Mouse (Mus musculus): ENCODE data around the gene Cnot8. TPM values are rescaled to one million over a fixed set of nuclear protein-coding genes. Genes with fewer than 3 reads are reported as not detected.

Gene Cnot8
- polyA plus RNA-seq, 1 experiment from 2014 or later: 79.8 TPM

DNA sequence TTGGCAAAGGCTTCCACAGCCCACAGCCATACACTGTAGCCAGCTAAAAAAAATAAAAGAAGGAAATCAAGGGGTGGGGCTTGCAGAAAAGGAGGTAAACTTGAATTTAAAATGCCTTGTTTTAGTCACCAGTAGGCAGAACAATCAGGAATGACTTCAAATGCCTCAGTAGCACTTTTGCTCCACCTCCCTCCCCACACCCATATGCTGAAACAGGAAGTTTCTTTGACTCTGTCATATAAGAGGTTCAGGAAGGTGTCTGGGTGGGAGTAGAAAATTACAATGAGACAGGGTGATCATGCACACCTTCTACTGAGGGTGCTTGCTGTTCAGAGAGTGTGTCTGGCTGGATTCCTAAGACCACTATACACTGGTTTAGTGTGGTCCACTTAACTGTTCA lies 30.9 kb downstream of the Cnot8 start:
- Histone ChIP-seq H3K27me3 (replicated peaks) (no peaks in the 10 kb centered on the region), H3K36me3 (peaks cover 51% of the 10 kb centered on the region), H3K4me3 (replicated peaks) (no peak overlapping the region), H3K9me3 (no peaks in the 10 kb centered on the region), H3K27ac (no peak overlapping the region), H3K9ac (no peak overlapping the region), H3K4me1 (no peaks in the 10 kb centered on the region), H3K4me2 (no peak overlapping the region)
- no peak for ATAC-seq (ENCODE audit: insufficient read depth, low FRiP score, low read depth)

- Histone ChIP-seq H3K9me3 (no peaks in the 10 kb centered on the region), H3K27ac (no peak overlapping the region), H3K9ac (no peak overlapping the region), H3K27me3 (replicated peaks) (no peaks in the 10 kb centered on the region), H3K4me1 (no peaks in the 10 kb centered on the region), H3K4me3 (replicated peaks) (no peak overlapping the region), H3K4me2 (no peak overlapping the region), H3K36me3 (peaks cover 48% of the 10 kb centered on the region)
- ATAC-seq (ENCODE audit: insufficient read depth, low FRiP score, low read depth): no peak
These were observed 31.3 kb downstream of the Cnot8 start for GRCm38 (mm10) chr11:58135296-58135695.

GRCm38 (mm10) chr11:58136677-58137076 lies 32.7 kb downstream of the Cnot8 start:
- WGBS: 90% methylated on average over 6 of the region's 6 CpGs
- Histone ChIP-seq H3K4me3 (replicated peaks) (no peak overlapping the region), H3K27ac (no peak overlapping the region), H3K4me2 (no peak overlapping the region), H3K4me1 (no peaks in the 10 kb centered on the region), H3K9ac (no peak overlapping the region), H3K9me3 (no peaks in the 10 kb centered on the region), H3K27me3 (replicated peaks) (no peaks in the 10 kb centered on the region), H3K36me3 (peaks cover 59% of the 10 kb centered on the region)
- no peak for ATAC-seq (ENCODE audit: insufficient read depth, low FRiP score, low read depth)

- H3K9me3 ChIP-seq: no peaks in the 10 kb centered on the region
- peaks cover 62% of the 10 kb centered on the region for H3K36me3 ChIP-seq
- no peaks in the 10 kb centered on the region for H3K27me3 ChIP-seq (replicated peaks)
- H3K4me3 ChIP-seq (replicated peaks): no peak overlapping the region
- no peaks in the 10 kb centered on the region for H3K4me1 ChIP-seq
- no peak overlapping the region for H3K4me2 ChIP-seq
- 88% methylated on average over 11 of the region's 11 CpGs for WGBS
- H3K9ac ChIP-seq: no peak overlapping the region
- ATAC-seq (ENCODE audit: insufficient read depth, low FRiP score, low read depth): no peak
- H3K27ac ChIP-seq: no peak overlapping the region
These were observed 34.9 kb downstream of the Cnot8 start for GRCm38 (mm10) chr11:58138821-58139220.

GRCm38 (mm10) chr11:58139466-58139865 lies 35.5 kb downstream of the Cnot8 start:
- no peak for ATAC-seq (ENCODE audit: insufficient read depth, low FRiP score, low read depth)
- peaks cover 68% of the 10 kb centered on the region for H3K36me3 ChIP-seq
- 79% methylated on average over 3 of the region's 3 CpGs for WGBS

GRCm38 (mm10) chr11:58143704-58144426 lies 39.9 kb downstream of the Cnot8 start:
- Histone ChIP-seq H3K4me2 (no peak overlapping the region), H3K4me3 (replicated peaks) (no peak overlapping the region), H3K36me3 (peaks cover 65% of the 10 kb centered on the region), H3K27me3 (replicated peaks) (no peaks in the 10 kb centered on the region), H3K27ac (no peak overlapping the region), H3K9ac (no peak overlapping the region), H3K9me3 (no peaks in the 10 kb centered on the region), H3K4me1 (no peaks in the 10 kb centered on the region)
- ATAC-seq (ENCODE audit: insufficient read depth, low FRiP score, low read depth): no peak
- 87% methylated on average over 9 of the region's 9 CpGs for WGBS

More at GRCm38 (mm10) chr11:58139466-58139865, 35.5 kb downstream of the Cnot8 start:
- Histone ChIP-seq H3K4me1 (no peaks in the 10 kb centered on the region), H3K9ac (no peak overlapping the region), H3K4me2 (no peak overlapping the region), H3K9me3 (no peaks in the 10 kb centered on the region), H3K27ac (no peak overlapping the region), H3K27me3 (replicated peaks) (no peaks in the 10 kb centered on the region), H3K4me3 (replicated peaks) (no peak overlapping the region)

DNA sequence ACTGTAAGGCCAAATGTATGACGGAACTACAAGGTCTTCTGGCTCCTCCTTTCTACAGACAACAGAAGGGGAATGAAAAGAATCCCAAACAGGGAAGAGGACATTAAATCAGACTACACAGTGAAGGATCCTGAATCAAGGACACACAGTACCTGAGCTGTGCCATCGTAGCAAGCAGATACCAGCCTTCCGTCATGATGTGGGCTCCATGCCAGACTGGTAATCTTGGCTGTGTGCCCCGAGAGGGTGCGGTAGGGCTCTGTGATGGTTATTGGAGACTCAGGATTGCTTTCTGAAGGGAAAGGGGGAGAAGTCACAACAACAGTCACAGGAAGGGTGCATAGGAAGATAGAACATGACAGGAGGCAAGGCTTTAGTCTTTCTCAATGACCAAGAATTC lies 42.3 kb downstream of the Cnot8 start:
- Histone ChIP-seq H3K4me3 (replicated peaks) (no peak overlapping the region), H3K27ac (no peak overlapping the region), H3K9ac (no peak overlapping the region), H3K4me2 (no peak overlapping the region), H3K4me1 (no peaks in the 10 kb centered on the region), H3K9me3 (no peaks in the 10 kb centered on the region), H3K27me3 (replicated peaks) (no peaks in the 10 kb centered on the region), H3K36me3 (peaks cover 48% of the 10 kb centered on the region)
- 83% methylated on average over 5 of the region's 5 CpGs for WGBS
- no peak for ATAC-seq (ENCODE audit: insufficient read depth, low FRiP score, low read depth)

GRCm38 (mm10) chr11:58155458-58155857 lies 51.5 kb downstream of the Cnot8 start:
- WGBS: 88% methylated on average over 9 of the region's 9 CpGs
- Histone ChIP-seq H3K9ac (no peak overlapping the region), H3K36me3 (peaks cover 45% of the 10 kb centered on the region)

DNA sequence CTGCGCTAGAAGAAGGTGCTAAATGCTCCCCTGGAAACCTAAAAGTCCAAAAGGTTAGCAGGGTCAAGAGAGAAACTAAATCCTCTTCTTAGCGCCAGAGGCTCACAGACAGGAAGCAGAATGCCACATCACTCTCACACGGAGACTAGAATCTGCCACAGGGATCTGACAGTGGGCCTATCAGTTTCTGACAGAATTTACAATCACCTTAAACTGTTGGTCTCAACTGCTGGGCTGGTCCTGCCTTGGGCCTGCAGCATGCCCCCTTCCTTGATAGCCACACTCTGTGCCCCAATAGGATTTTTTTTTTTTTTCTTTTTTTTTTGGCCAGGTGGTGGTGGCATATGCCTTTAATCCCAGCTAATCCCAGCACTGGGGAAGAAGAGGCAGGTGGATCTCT lies 52.9 kb downstream of the Cnot8 start:
- 78% methylated on average over 3 of the region's 3 CpGs for WGBS
- H3K27me3 ChIP-seq (replicated peaks): no peaks in the 10 kb centered on the region
- H3K4me3 ChIP-seq (replicated peaks): no peak overlapping the region

More at GRCm38 (mm10) chr11:58155458-58155857, 51.5 kb downstream of the Cnot8 start:
- Histone ChIP-seq H3K4me3 (replicated peaks) (no peak overlapping the region), H3K4me2 (no peak overlapping the region), H3K9me3 (no peaks in the 10 kb centered on the region), H3K4me1 (no peaks in the 10 kb centered on the region), H3K27ac (no peak overlapping the region), H3K27me3 (replicated peaks) (no peaks in the 10 kb centered on the region)
- ATAC-seq (ENCODE audit: insufficient read depth, low FRiP score, low read depth): no peak

GRCm38 (mm10) chr11:58165072-58165471 lies 61.1 kb downstream of the Cnot8 start:
- WGBS: 96% methylated on average over 2 of the region's 2 CpGs
- H3K27me3 ChIP-seq (replicated peaks): no peaks in the 10 kb centered on the region
- H3K4me1 ChIP-seq: no peaks in the 10 kb centered on the region
- H3K36me3 ChIP-seq: peaks cover 41% of the 10 kb centered on the region
- H3K4me2 ChIP-seq: no peak overlapping the region
- no peak overlapping the region for H3K4me3 ChIP-seq (replicated peaks)
- no peaks in the 10 kb centered on the region for H3K9me3 ChIP-seq
- no peak overlapping the region for H3K27ac ChIP-seq
- ATAC-seq (ENCODE audit: insufficient read depth, low FRiP score, low read depth): no peak
- no peak overlapping the region for H3K9ac ChIP-seq

More for the DNA sequence above, 52.9 kb downstream of the Cnot8 start:
- H3K4me2 ChIP-seq: no peak overlapping the region
- no peak for ATAC-seq (ENCODE audit: insufficient read depth, low FRiP score, low read depth)
- no peaks in the 10 kb centered on the region for H3K9me3 ChIP-seq
- H3K27ac ChIP-seq: no peak overlapping the region
- H3K4me1 ChIP-seq: no peaks in the 10 kb centered on the region
- no peak overlapping the region for H3K9ac ChIP-seq
- peaks cover 49% of the 10 kb centered on the region for H3K36me3 ChIP-seq

- no peak for ATAC-seq (ENCODE audit: insufficient read depth, low FRiP score, low read depth)
- Histone ChIP-seq H3K4me2 (peak overlapping the region; percentile 62), H3K9ac (peak overlapping the region; percentile 86), H3K27ac (no peak overlapping the region), H3K27me3 (replicated peaks) (no peaks in the 10 kb centered on the region), H3K9me3 (no peaks in the 10 kb centered on the region), H3K36me3 (peaks cover 26% of the 10 kb centered on the region), H3K4me3 (replicated peaks) (peak overlapping the region; percentile 85), H3K4me1 (0 out of 2 replicates have a peak, but pooled peaks cover 5% of the 10 kb centered on the region)
- 0% methylated on average over 8 of the region's 8 CpGs for WGBS
These were observed 63.8 kb downstream of the Cnot8 start for GRCm38 (mm10) chr11:58167822-58168166.

Measured in stomach, embryonic 15.5 days (tissue).